Mouse (Mus musculus) embryonic facial prominence, embryonic 12.5 days (tissue): ENCODE results near the gene Prdx6. TPM values are rescaled to one million over a fixed set of nuclear protein-coding genes. Genes with fewer than 3 reads are reported as not detected.

Experiments used
- ATAC-seq: fragments of 200-750 bp; cut with Nextera tagmentation; 2 replicates; pipeline ENCODE4 v1.8.0; 2017; ENCODE audit not compliant: insufficient number of reproducible peaks, insufficient read depth, low FRiP score, low TSS enrichment
- H3K27ac ChIP-seq: fragments of 300-500 bp; sonication (generic); 2 replicates; pipeline ENCODE4 v1.5.1; 2016; ENCODE audit warnings: mild to moderate bottlenecking
- H3K27me3 ChIP-seq: fragments of 300-500 bp; sonication (generic); 2 replicates; pipeline ENCODE4 v1.6.1; 2016; ENCODE audit warnings: mild to moderate bottlenecking, moderate library complexity
- H3K36me3 ChIP-seq: fragments of 300-500 bp; sonication (generic); 2 replicates; pipeline ENCODE4 v1.6.1; 2016; ENCODE audit warnings: mild to moderate bottlenecking
- H3K4me1 ChIP-seq: fragments of 300-500 bp; sonication (generic); 2 replicates; pipeline ENCODE4 v1.6.1; 2016
- H3K4me2 ChIP-seq: fragments of 300-500 bp; sonication (generic); replicated peaks from 2 replicates; pipeline ENCODE4 v1.6.1; 2016; ENCODE audit warnings: mild to moderate bottlenecking, moderate library complexity
- H3K4me3 ChIP-seq: fragments of 300-500 bp; sonication (generic); 2 replicates; pipeline ENCODE4 v1.5.1; 2016; ENCODE audit warnings: mild to moderate bottlenecking
- H3K9ac ChIP-seq: fragments of 300-500 bp; sonication (generic); 2 replicates; pipeline ENCODE4 v1.6.1; 2016; ENCODE audit warnings: mild to moderate bottlenecking, moderate library complexity
- H3K9me3 ChIP-seq: fragments of 300-500 bp; sonication (generic); 2 replicates; pipeline ENCODE4 v1.6.1; 2016; ENCODE audit warnings: mild to moderate bottlenecking, moderate library complexity
- WGBS: fragments of 180-500 bp; shearing (Covaris S2); methylation state at CpG from one replicate; pipeline ENCODE4 v1.1.7; 2016; 5-methylcytosine and 5-hydroxymethylcytosine counted together
- polyA plus RNA-seq: library from polyadenylated mRNA; unstranded; fragments of >200 nt; fragmentation: Nextera tagmentation; extraction: Ambion mirVana; gene quantifications from 2 replicates; pipeline ENCODE4 v1.2.1, GENCODE M21; 2016

Gene Prdx6
- polyA plus RNA-seq, 1 experiment from 2014 or later, result 464 TPM

DNA sequence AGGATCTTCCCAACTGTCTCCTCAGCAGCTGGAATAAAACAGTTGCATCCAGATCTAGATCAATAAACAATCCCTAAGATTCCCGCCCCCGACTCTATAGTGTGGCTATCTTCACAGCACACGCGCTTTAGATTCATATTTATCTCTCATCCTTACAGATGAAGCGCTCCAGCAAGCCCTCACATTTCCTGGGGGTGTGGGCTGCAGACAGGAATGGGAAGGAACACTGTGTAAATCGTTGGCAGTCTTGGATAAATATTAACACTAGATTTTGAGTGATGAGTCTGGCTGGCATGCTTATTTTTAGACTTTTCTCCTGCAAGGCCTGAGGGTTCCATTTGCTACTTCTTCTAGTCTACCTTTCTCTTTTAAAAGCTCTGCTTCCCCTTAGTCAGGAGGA, 1.6 kb downstream of the Prdx6 start:
- H3K4me1 ChIP-seq, result peaks cover 23% of the 10 kb centered on the region; the same call in 1 of the 2 replicates
- H3K9ac ChIP-seq, result peak overlapping the region; percentile 90
- H3K36me3 ChIP-seq, result peaks cover 19% of the 10 kb centered on the region; the same call in 1 of the 2 replicates
- H3K4me3 ChIP-seq, result peak overlapping the region; percentile 89
- no peak overlapping the region for H3K27ac ChIP-seq
- ATAC-seq, result no peak
- WGBS, result 38% methylated on average over 6 of the region's 6 CpGs
- peak overlapping the region; percentile 87 for H3K4me2 ChIP-seq
- no peaks in the 10 kb centered on the region for H3K27me3 ChIP-seq
- H3K9me3 ChIP-seq, result no peaks in the 10 kb centered on the region

DNA sequence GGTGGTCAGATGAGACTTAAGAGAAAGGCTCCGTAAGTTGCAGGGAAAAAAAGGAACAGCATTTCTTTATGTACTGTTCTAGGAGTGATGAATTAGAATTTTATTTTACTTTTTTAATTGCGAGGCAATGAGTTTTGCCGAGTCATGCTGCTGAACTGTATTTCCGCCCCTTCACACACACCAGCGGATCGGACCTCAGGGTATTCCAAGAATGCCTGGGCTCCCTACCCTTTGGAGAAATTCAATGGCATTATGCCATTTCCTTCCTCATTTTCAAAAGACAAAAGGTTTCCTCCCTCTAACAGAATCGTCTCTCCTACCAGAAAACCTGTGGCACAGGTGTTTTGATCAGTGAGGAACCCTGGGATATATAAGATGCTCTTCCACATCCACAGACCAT, 2.3 kb downstream of the Prdx6 start:
- Histone ChIP-seq H3K36me3 (peaks cover 26% of the 10 kb centered on the region), H3K4me1 (peaks cover 23% of the 10 kb centered on the region; the same call in 1 of the 2 replicates), H3K4me2 (peak overlapping the region; percentile 87), H3K27ac (no peak overlapping the region), H3K9ac (no peak overlapping the region), H3K27me3 (no peaks in the 10 kb centered on the region), H3K9me3 (no peaks in the 10 kb centered on the region), H3K4me3 (peak overlapping the region; percentile 89)
- WGBS, result 40% methylated on average over 7 of the region's 7 CpGs
- ATAC-seq, result no peak

DNA sequence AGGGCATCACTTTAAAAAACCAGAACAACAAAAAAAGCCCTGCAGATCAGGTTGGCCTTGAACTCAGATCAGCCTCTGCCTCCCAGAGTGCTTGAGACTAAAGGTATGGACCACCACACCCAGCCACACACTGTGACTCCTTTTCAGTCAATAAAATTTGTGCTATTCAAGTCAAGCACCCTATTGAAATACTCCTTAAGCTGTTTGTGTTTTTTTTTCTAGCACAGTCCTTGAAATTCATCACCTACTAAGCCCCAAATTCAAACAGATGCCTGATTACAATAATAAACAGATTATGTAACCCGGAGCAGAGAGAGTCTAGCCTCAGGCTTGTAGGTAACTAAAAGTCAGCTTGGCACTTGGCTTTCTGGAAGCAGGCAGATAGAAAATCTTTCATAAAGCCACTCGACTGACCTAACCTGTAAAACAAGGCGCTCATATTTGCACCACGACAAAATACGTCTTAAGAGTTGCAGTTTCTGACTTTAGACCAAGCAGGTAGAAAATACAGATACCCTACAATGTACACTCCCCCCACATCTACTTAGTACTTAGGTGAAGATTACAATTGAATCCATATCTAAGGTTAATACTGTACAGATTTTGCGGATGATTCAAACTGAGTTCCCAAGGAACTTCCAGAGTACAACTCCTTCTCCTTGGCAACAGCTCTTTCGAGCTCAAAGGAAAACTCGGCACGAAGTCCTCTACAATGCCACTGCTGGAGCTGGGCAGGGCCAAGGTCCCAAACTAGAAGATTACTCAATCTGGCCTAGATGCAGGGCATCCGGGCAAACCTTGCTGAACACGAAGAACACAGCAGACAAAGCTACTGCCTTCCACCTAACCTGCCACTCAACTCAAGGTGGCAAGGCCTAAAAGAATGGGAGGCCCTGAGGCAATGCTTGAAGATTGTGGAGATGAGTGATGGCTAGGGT, 3.1 kb downstream of the Prdx6 start:
- Histone ChIP-seq H3K9ac (no peak overlapping the region), H3K4me2 (peak overlapping the region; percentile 87; the same call in 1 of the 2 replicates), H3K27ac (no peak overlapping the region), H3K36me3 (peaks cover 32% of the 10 kb centered on the region), H3K27me3 (no peaks in the 10 kb centered on the region), H3K4me1 (peaks cover 23% of the 10 kb centered on the region; the same call in 1 of the 2 replicates), H3K9me3 (no peaks in the 10 kb centered on the region), H3K4me3 (0 out of 2 replicates have a peak overlapping the region, but pooled peaks have one; percentile 10)
- no peak for ATAC-seq
- WGBS, result 75% methylated on average over 11 of the region's 11 CpGs

DNA sequence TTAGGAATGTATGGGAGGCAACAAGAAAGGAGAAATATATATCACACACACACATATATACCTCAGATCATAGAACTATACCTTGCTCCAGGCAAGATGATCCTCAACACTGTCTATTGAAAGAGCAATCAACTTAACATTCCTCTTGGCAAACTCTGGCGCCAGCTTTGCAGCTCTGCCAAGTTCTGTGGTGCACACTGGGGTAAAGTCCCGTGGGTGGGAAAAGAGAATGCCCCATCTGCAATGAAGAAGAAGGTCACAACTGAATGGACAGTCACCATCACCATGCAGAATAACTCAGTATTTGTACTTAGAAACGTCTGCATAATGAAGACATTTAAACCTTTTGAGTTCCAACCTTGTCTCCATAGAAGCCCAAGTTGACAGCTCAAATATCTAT, 3.8 kb downstream of the Prdx6 start:
- Histone ChIP-seq H3K36me3 (peaks cover 39% of the 10 kb centered on the region), H3K4me2 (no peak overlapping the region), H3K27me3 (no peaks in the 10 kb centered on the region), H3K9me3 (no peaks in the 10 kb centered on the region), H3K27ac (no peak overlapping the region), H3K4me1 (peaks cover 23% of the 10 kb centered on the region; the same call in 1 of the 2 replicates), H3K9ac (no peak overlapping the region), H3K4me3 (no peak overlapping the region)
- 90% methylated on average over 3 of the region's 3 CpGs for WGBS
- ATAC-seq, result no peak

- Histone ChIP-seq H3K4me2 (no peak overlapping the region), H3K27me3 (no peaks in the 10 kb centered on the region), H3K9me3 (no peaks in the 10 kb centered on the region), H3K4me3 (no peak overlapping the region), H3K9ac (no peak overlapping the region), H3K4me1 (no peaks in the 10 kb centered on the region), H3K36me3 (peaks cover 39% of the 10 kb centered on the region), H3K27ac (no peak overlapping the region)
- ATAC-seq, result no peak
- WGBS, result 95% methylated on average over 4 of the region's 4 CpGs
These were observed 13.3 kb downstream of the Prdx6 start for GRCm38 (mm10) chr1:161237750-161238149.

GRCm38 (mm10) chr1:161237339-161237738, 13.7 kb downstream of the Prdx6 start:
- no peaks in the 10 kb centered on the region for H3K9me3 ChIP-seq
- no peaks in the 10 kb centered on the region for H3K4me1 ChIP-seq
- ATAC-seq, result no peak
- H3K36me3 ChIP-seq, result peaks cover 35% of the 10 kb centered on the region
- H3K4me2 ChIP-seq, result no peak overlapping the region
- H3K27ac ChIP-seq, result no peak overlapping the region
- H3K9ac ChIP-seq, result no peak overlapping the region
- H3K4me3 ChIP-seq, result no peak overlapping the region
- no peaks in the 10 kb centered on the region for H3K27me3 ChIP-seq
- 92% methylated on average over 7 of the region's 7 CpGs for WGBS

- Histone ChIP-seq H3K4me1 (no peaks in the 10 kb centered on the region), H3K9me3 (no peaks in the 10 kb centered on the region), H3K4me2 (no peak overlapping the region), H3K9ac (no peak overlapping the region), H3K27me3 (no peaks in the 10 kb centered on the region), H3K27ac (no peak overlapping the region), H3K4me3 (no peak overlapping the region), H3K36me3 (peaks cover 11% of the 10 kb centered on the region)
- WGBS, result 77% methylated on average over 13 of the region's 13 CpGs
- ATAC-seq, result no peak
These were observed 17.7 kb downstream of the Prdx6 start for GRCm38 (mm10) chr1:161233226-161233839.

GRCm38 (mm10) chr1:161232181-161232580, 18.8 kb downstream of the Prdx6 start:
- Histone ChIP-seq H3K27me3 (no peaks in the 10 kb centered on the region), H3K4me1 (no peaks in the 10 kb centered on the region), H3K4me2 (no peak overlapping the region), H3K4me3 (no peak overlapping the region), H3K9me3 (no peaks in the 10 kb centered on the region), H3K27ac (no peak overlapping the region), H3K9ac (no peak overlapping the region), H3K36me3 (no peaks in the 10 kb centered on the region)
- no peak for ATAC-seq
- WGBS, result 89% methylated on average over 5 of the region's 5 CpGs

DNA sequence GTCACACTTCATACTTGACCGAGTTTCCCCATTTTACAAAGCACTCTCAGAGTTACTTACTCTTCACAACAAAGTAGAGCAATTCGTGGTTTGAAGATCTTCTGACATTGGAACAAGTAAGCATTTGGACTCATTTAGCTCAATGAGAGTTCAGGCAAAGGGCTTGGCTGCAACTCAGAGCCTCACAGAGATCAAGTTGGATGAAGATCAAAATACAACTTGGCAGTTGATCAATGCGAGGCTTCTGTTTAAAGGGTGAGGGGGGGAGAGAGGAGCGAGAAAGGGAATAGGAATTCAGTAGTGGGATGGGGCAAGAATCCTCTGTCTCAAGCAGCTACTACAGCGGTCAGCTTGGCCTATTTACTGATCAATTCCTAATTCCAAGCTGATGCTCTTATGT, 26.2 kb downstream of the Prdx6 start:
- Histone ChIP-seq H3K27me3 (no peaks in the 10 kb centered on the region), H3K36me3 (no peaks in the 10 kb centered on the region), H3K4me1 (no peaks in the 10 kb centered on the region), H3K4me3 (no peak overlapping the region), H3K27ac (no peak overlapping the region), H3K4me2 (no peak overlapping the region), H3K9me3 (no peaks in the 10 kb centered on the region), H3K9ac (no peak overlapping the region)
- WGBS, result 56% methylated on average over 5 of the region's 5 CpGs
- no peak for ATAC-seq

- Histone ChIP-seq H3K27ac (no peak overlapping the region), H3K27me3 (no peaks in the 10 kb centered on the region), H3K9me3 (no peaks in the 10 kb centered on the region), H3K36me3 (no peaks in the 10 kb centered on the region), H3K4me3 (no peak overlapping the region), H3K4me2 (no peak overlapping the region), H3K9ac (no peak overlapping the region), H3K4me1 (no peaks in the 10 kb centered on the region)
- ATAC-seq, result no peak
- WGBS, result 65% methylated on average over 3 of the region's 3 CpGs
These were observed 31.2 kb downstream of the Prdx6 start for GRCm38 (mm10) chr1:161219816-161220215.

DNA sequence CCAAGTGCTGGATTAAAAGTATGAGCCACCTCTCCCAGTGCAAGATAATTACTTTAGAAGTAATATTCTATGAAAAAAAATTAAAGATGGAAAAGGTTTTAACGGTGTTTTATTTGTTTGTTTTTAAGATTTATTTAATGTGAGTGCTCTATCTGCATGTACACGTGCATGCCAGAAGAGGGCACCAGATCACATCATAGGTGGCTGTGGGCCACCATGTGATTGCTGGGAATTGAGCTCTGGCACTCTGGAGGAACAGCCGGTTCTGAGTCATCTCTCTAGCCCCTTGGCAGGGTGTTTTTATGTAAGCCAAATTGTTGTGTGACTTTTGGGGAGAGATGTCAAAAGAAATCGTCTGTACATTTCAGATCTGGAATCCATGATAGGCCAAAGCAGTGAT, 36.6 kb downstream of the Prdx6 start:
- ATAC-seq, result no peak
- Histone ChIP-seq H3K36me3 (no peaks in the 10 kb centered on the region), H3K4me1 (no peaks in the 10 kb centered on the region), H3K27me3 (no peaks in the 10 kb centered on the region), H3K27ac (no peak overlapping the region), H3K4me3 (no peak overlapping the region), H3K9ac (no peak overlapping the region), H3K9me3 (no peaks in the 10 kb centered on the region), H3K4me2 (no peak overlapping the region)
- 31% methylated on average over 4 of the region's 4 CpGs for whole genome bisulfite sequencing

DNA sequence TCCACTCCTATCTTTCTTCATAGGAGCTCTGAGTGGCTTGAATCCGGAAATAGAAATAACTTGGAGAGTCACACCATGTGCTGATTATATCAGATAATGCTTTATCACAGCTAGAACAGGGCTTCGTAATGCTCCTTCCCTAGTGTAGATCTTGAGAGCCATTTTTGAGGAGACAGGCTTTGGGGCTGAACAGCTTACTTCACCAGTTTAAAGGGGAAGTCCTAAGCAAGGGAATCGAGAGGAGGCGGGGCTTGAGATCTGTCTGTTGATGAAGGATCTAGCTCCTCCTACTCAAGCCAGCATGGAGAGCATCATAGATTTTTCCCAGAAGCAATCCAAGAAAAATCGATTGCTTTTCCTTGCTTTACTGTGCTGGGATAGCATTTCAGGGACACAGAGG, 51.2 kb downstream of the Prdx6 start:
- H3K9ac ChIP-seq, result no peak overlapping the region
- H3K27me3 ChIP-seq, result no peaks in the 10 kb centered on the region
- H3K4me2 ChIP-seq, result no peak overlapping the region
- peaks cover 8% of the 10 kb centered on the region; the same call in 1 of the 2 replicates for H3K4me1 ChIP-seq
- H3K4me3 ChIP-seq, result no peak overlapping the region
- no peaks in the 10 kb centered on the region for H3K36me3 ChIP-seq
- H3K27ac ChIP-seq, result no peak overlapping the region
- H3K9me3 ChIP-seq, result no peaks in the 10 kb centered on the region
- ATAC-seq, result no peak
- 76% methylated on average over 5 of the region's 5 CpGs for WGBS
